Mouse (Mus musculus) embryonic facial prominence, embryonic 15.5 days (tissue): ENCODE results near the gene Desi1. TPM values are rescaled to one million over a fixed set of nuclear protein-coding genes. Genes with fewer than 3 reads are reported as not detected.

ENCODE experiments used
- ATAC-seq: fragments of 200-750 bp; cut with Nextera tagmentation; 2 replicates; pipeline ENCODE4 v1.8.0; 2017; ENCODE audit warnings: low read depth, moderate TSS enrichment; ENCODE audit not compliant: insufficient number of reproducible peaks, low FRiP score, low TSS enrichment
- H3K27ac ChIP-seq: fragments of 300-500 bp; sonication (generic); replicated peaks from 2 replicates; pipeline ENCODE4 v1.5.1; 2015; ENCODE audit warnings: mild to moderate bottlenecking, inconsistent platforms
- H3K27me3 ChIP-seq: fragments of 300-500 bp; sonication (generic); 2 replicates; pipeline ENCODE4 v1.6.1; 2015; ENCODE audit warnings: inconsistent platforms
- H3K36me3 ChIP-seq: fragments of 300-500 bp; sonication (generic); 2 replicates; pipeline ENCODE4 v1.6.1; 2015; ENCODE audit warnings: mild to moderate bottlenecking, inconsistent platforms
- H3K4me1 ChIP-seq: fragments of 300-500 bp; sonication (generic); 2 replicates; pipeline ENCODE4 v1.6.1; 2015; ENCODE audit warnings: inconsistent platforms
- H3K4me2 ChIP-seq: fragments of 300-500 bp; sonication (generic); replicated peaks from 2 replicates; pipeline ENCODE4 v1.6.1; 2015; ENCODE audit warnings: mild to moderate bottlenecking, inconsistent platforms
- H3K4me3 ChIP-seq: fragments of 300-500 bp; sonication (generic); replicated peaks from 2 replicates; pipeline ENCODE4 v1.5.1; 2015; ENCODE audit warnings: mild to moderate bottlenecking, inconsistent platforms
- H3K9ac ChIP-seq: fragments of 300-500 bp; sonication (generic); 2 replicates; pipeline ENCODE4 v1.6.1; 2015; ENCODE audit warnings: inconsistent platforms
- H3K9me3 ChIP-seq: fragments of 300-500 bp; sonication (generic); replicated peaks from 2 replicates; pipeline ENCODE4 v1.6.1; 2016; ENCODE audit warnings: inconsistent platforms
- WGBS: fragments of 180-500 bp; shearing (Covaris S2); methylation state at CpG from one replicate; pipeline ENCODE4 v1.1.7; 2015; 5-methylcytosine and 5-hydroxymethylcytosine counted together
- polyA plus RNA-seq: library from polyadenylated mRNA; unstranded; fragments of >200 nt; fragmentation: Nextera tagmentation; extraction: Ambion mirVana; gene quantifications from 2 replicates; pipeline ENCODE4 v1.2.1, GENCODE M21; 2015

Gene Desi1
- polyA plus RNA-seq, 1 experiment from 2014 or later: 29.3 TPM

GRCm38 (mm10) chr15:82046246-82046891 is 12.7 kb upstream of the Desi1 start:
- 3% methylated on average over 26 of the region's 26 CpGs for WGBS

GRCm38 (mm10) chr15:82044166-82044784 is 10.6 kb upstream of the Desi1 start:
- H3K4me1 ChIP-seq: peaks cover 21% of the 10 kb centered on the region

More at GRCm38 (mm10) chr15:82046246-82046891, 12.7 kb upstream of the Desi1 start:
- ATAC-seq: no peak
- Histone ChIP-seq H3K4me1 (peaks cover 21% of the 10 kb centered on the region), H3K4me3 (peak overlapping the region; percentile 100), H3K36me3 (peaks cover 19% of the 10 kb centered on the region), H3K27ac (peak overlapping the region; percentile 91), H3K9me3 (no peaks in the 10 kb centered on the region), H3K9ac (peak overlapping the region; percentile 99), H3K4me2 (peak overlapping the region; percentile 83), H3K27me3 (no peaks in the 10 kb centered on the region)

GRCm38 (mm10) chr15:82040650-82041049 is 7.0 kb upstream of the Desi1 start:
- Histone ChIP-seq H3K4me1 (peaks cover 9% of the 10 kb centered on the region; the same call in 1 of the 2 replicates), H3K9ac (no peak overlapping the region), H3K27me3 (no peaks in the 10 kb centered on the region), H3K36me3 (peaks cover 62% of the 10 kb centered on the region), H3K4me2 (no peak overlapping the region), H3K4me3 (no peak overlapping the region), H3K27ac (no peak overlapping the region), H3K9me3 (no peaks in the 10 kb centered on the region)
- WGBS: 95% methylated on average over 1 of the region's 1 CpGs
- ATAC-seq: no peak

More at GRCm38 (mm10) chr15:82044166-82044784, 10.6 kb upstream of the Desi1 start:
- H3K27me3 ChIP-seq: no peaks in the 10 kb centered on the region
- H3K4me2 ChIP-seq: no peak overlapping the region
- H3K36me3 ChIP-seq: peaks cover 36% of the 10 kb centered on the region
- H3K27ac ChIP-seq: no peak overlapping the region
- ATAC-seq: no peak
- H3K4me3 ChIP-seq: no peak overlapping the region
- no peaks in the 10 kb centered on the region for H3K9me3 ChIP-seq
- H3K9ac ChIP-seq: no peak overlapping the region
- WGBS: 96% methylated on average over 7 of the region's 7 CpGs

- Histone ChIP-seq H3K36me3 (peaks cover 76% of the 10 kb centered on the region), H3K4me2 (no peak overlapping the region), H3K27ac (no peak overlapping the region), H3K9ac (no peak overlapping the region), H3K4me1 (no peaks in the 10 kb centered on the region), H3K4me3 (no peak overlapping the region), H3K9me3 (no peaks in the 10 kb centered on the region), H3K27me3 (no peaks in the 10 kb centered on the region)
- ATAC-seq: no peak
- 83% methylated on average over 12 of the region's 12 CpGs for WGBS
Measured at GRCm38 (mm10) chr15:82035904-82036689, 2.4 kb upstream of the Desi1 start.

- Histone ChIP-seq H3K4me2 (no peak overlapping the region), H3K4me3 (no peak overlapping the region), H3K27me3 (no peaks in the 10 kb centered on the region), H3K27ac (no peak overlapping the region), H3K4me1 (no peaks in the 10 kb centered on the region), H3K9ac (no peak overlapping the region), H3K9me3 (no peaks in the 10 kb centered on the region), H3K36me3 (peaks cover 79% of the 10 kb centered on the region)
- 82% methylated on average over 7 of the region's 7 CpGs for WGBS
- no peak for ATAC-seq
Measured at GRCm38 (mm10) chr15:82032386-82032785, 1.3 kb downstream of the Desi1 start.

- Histone ChIP-seq H3K27ac (no peak overlapping the region), H3K9me3 (no peaks in the 10 kb centered on the region), H3K4me3 (no peak overlapping the region), H3K27me3 (no peaks in the 10 kb centered on the region), H3K36me3 (peaks cover 92% of the 10 kb centered on the region), H3K4me2 (no peak overlapping the region), H3K9ac (no peak overlapping the region), H3K4me1 (no peaks in the 10 kb centered on the region)
- WGBS: 84% methylated on average over 7 of the region's 7 CpGs
- no peak for ATAC-seq
Measured at GRCm38 (mm10) chr15:82027726-82028125, 5.9 kb downstream of the Desi1 start.

GRCm38 (mm10) chr15:82027276-82027675 is 6.4 kb downstream of the Desi1 start:
- Histone ChIP-seq H3K4me3 (no peak overlapping the region), H3K4me2 (no peak overlapping the region), H3K9me3 (no peaks in the 10 kb centered on the region), H3K36me3 (peaks cover 93% of the 10 kb centered on the region), H3K27ac (no peak overlapping the region), H3K27me3 (no peaks in the 10 kb centered on the region), H3K4me1 (no peaks in the 10 kb centered on the region), H3K9ac (no peak overlapping the region)
- no peak for ATAC-seq
- WGBS: 94% methylated on average over 7 of the region's 7 CpGs

GRCm38 (mm10) chr15:82023965-82024635 is 9.6 kb downstream of the Desi1 start:
- no peaks in the 10 kb centered on the region for H3K4me1 ChIP-seq
- H3K36me3 ChIP-seq: peaks cover 68% of the 10 kb centered on the region
- ATAC-seq: no peak
- H3K4me2 ChIP-seq: no peak overlapping the region
- no peak overlapping the region for H3K27ac ChIP-seq
- H3K9ac ChIP-seq: no peak overlapping the region
- 85% methylated on average over 6 of the region's 6 CpGs for WGBS
- H3K27me3 ChIP-seq: no peaks in the 10 kb centered on the region
- no peaks in the 10 kb centered on the region for H3K9me3 ChIP-seq
- H3K4me3 ChIP-seq: no peak overlapping the region

- no peak overlapping the region for H3K4me3 ChIP-seq
- no peaks in the 10 kb centered on the region for H3K27me3 ChIP-seq
- no peak overlapping the region for H3K4me2 ChIP-seq
- peaks cover 58% of the 10 kb centered on the region for H3K36me3 ChIP-seq
- ATAC-seq: no peak
- H3K9ac ChIP-seq: no peak overlapping the region
- H3K9me3 ChIP-seq: no peaks in the 10 kb centered on the region
- WGBS: 87% methylated on average over 13 of the region's 13 CpGs
- H3K4me1 ChIP-seq: no peaks in the 10 kb centered on the region
- H3K27ac ChIP-seq: no peak overlapping the region
Measured at GRCm38 (mm10) chr15:82022535-82023088, 11.1 kb downstream of the Desi1 start.

GRCm38 (mm10) chr15:82019288-82019687 is 14.4 kb downstream of the Desi1 start:
- no peak for ATAC-seq
- H3K27ac ChIP-seq: no peak overlapping the region
- H3K9ac ChIP-seq: no peak overlapping the region
- H3K36me3 ChIP-seq: peaks cover 28% of the 10 kb centered on the region
- WGBS: 66% methylated on average over 3 of the region's 3 CpGs
- H3K27me3 ChIP-seq: no peaks in the 10 kb centered on the region
- H3K9me3 ChIP-seq: no peaks in the 10 kb centered on the region
- no peak overlapping the region for H3K4me3 ChIP-seq
- H3K4me2 ChIP-seq: no peak overlapping the region
- peaks cover 16% of the 10 kb centered on the region for H3K4me1 ChIP-seq

- no peak overlapping the region for H3K27ac ChIP-seq
- H3K4me3 ChIP-seq: no peak overlapping the region
- H3K9ac ChIP-seq: no peak overlapping the region
- peaks cover 10% of the 10 kb centered on the region; the same call in 1 of the 2 replicates for H3K36me3 ChIP-seq
- WGBS: 65% methylated on average over 4 of the region's 4 CpGs
- H3K27me3 ChIP-seq: no peaks in the 10 kb centered on the region
- ATAC-seq: no peak
- H3K4me1 ChIP-seq: peaks cover 21% of the 10 kb centered on the region
- no peaks in the 10 kb centered on the region for H3K9me3 ChIP-seq
- no peak overlapping the region for H3K4me2 ChIP-seq
Measured at GRCm38 (mm10) chr15:82017461-82017860, 16.2 kb downstream of the Desi1 start.
